Mouse (Mus musculus) embryonic facial prominence, embryonic 12.5 days (tissue): ENCODE results near the gene Kcnmb3. TPM values are rescaled to one million over a fixed set of nuclear protein-coding genes. Genes with fewer than 3 reads are reported as not detected.

Source experiments
- ATAC-seq: fragments of 200-750 bp; cut with Nextera tagmentation; 2 replicates; pipeline ENCODE4 v1.8.0; 2017; ENCODE audit not compliant: insufficient number of reproducible peaks, insufficient read depth, low FRiP score, low TSS enrichment
- H3K27ac ChIP-seq: fragments of 300-500 bp; sonication (generic); 2 replicates; pipeline ENCODE4 v1.5.1; 2016; ENCODE audit warnings: mild to moderate bottlenecking
- H3K27me3 ChIP-seq: fragments of 300-500 bp; sonication (generic); 2 replicates; pipeline ENCODE4 v1.6.1; 2016; ENCODE audit warnings: mild to moderate bottlenecking, moderate library complexity
- H3K36me3 ChIP-seq: fragments of 300-500 bp; sonication (generic); 2 replicates; pipeline ENCODE4 v1.6.1; 2016; ENCODE audit warnings: mild to moderate bottlenecking
- H3K4me1 ChIP-seq: fragments of 300-500 bp; sonication (generic); 2 replicates; pipeline ENCODE4 v1.6.1; 2016
- H3K4me2 ChIP-seq: fragments of 300-500 bp; sonication (generic); replicated peaks from 2 replicates; pipeline ENCODE4 v1.6.1; 2016; ENCODE audit warnings: mild to moderate bottlenecking, moderate library complexity
- H3K4me3 ChIP-seq: fragments of 300-500 bp; sonication (generic); 2 replicates; pipeline ENCODE4 v1.5.1; 2016; ENCODE audit warnings: mild to moderate bottlenecking
- H3K9ac ChIP-seq: fragments of 300-500 bp; sonication (generic); 2 replicates; pipeline ENCODE4 v1.6.1; 2016; ENCODE audit warnings: mild to moderate bottlenecking, moderate library complexity
- H3K9me3 ChIP-seq: fragments of 300-500 bp; sonication (generic); 2 replicates; pipeline ENCODE4 v1.6.1; 2016; ENCODE audit warnings: mild to moderate bottlenecking, moderate library complexity
- WGBS: fragments of 180-500 bp; shearing (Covaris S2); methylation state at CpG from one replicate; pipeline ENCODE4 v1.1.7; 2016; 5-methylcytosine and 5-hydroxymethylcytosine counted together
- polyA plus RNA-seq: library from polyadenylated mRNA; unstranded; fragments of >200 nt; fragmentation: Nextera tagmentation; extraction: Ambion mirVana; gene quantifications from 2 replicates; pipeline ENCODE4 v1.2.1, GENCODE M21; 2016

Gene Kcnmb3
- polyA plus RNA-seq, 1 experiment from 2014 or later: 0.09 TPM

DNA sequence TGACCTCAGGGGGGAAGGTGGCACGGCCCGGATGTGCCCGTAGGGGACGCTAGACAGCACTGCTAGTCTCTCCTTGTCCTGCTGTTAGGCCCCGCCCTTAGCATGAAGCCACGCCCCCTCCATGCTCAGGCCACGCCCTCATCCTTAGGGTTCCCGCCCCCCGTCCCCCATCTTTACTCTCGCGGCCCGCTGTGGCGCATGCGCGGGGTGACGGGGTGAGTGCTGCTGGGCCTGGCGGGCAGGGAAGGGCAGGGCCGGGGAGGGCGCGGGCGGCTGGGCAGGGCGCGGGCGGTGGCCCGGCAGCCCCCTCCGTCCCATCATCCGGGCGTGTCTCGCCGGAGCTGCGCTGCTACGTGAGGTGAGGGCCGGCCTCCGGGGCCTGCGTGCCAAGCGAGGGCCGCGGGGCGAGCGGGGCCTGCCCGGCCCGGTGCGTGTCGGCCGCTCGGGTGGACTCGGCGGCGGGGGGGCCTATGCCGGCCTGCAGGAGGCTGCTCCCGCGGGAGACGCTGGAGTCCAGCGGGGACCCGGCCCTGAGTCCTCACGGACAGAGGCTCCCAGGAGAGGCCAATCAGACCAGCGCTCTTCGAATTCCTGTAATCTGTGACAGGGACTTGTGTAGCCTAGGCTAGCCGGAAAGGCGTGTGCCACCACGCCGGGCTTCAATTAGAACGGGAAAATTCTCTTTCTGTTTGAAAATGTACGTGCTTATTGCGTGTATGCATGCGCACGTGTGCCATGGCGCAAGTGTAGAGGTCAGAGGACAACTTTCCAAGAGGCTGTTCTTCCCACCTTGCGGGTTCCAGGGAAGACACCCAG lies 18.6 kb upstream of the Kcnmb3 start:
- peak; percentile 93 for ATAC-seq
- H3K4me1 ChIP-seq: peaks cover 12% of the 10 kb centered on the region
- peak overlapping the region; percentile 95 for H3K9ac ChIP-seq
- H3K27ac ChIP-seq: peak overlapping the region; percentile 78
- peak overlapping the region; percentile 91 for H3K4me3 ChIP-seq
- no peaks in the 10 kb centered on the region for H3K27me3 ChIP-seq
- peak overlapping the region; percentile 65 for H3K4me2 ChIP-seq
- H3K9me3 ChIP-seq: no peaks in the 10 kb centered on the region
- peaks cover 4% of the 10 kb centered on the region for H3K36me3 ChIP-seq
- WGBS: under 1% methylated on average over 63 of the region's 69 CpGs

DNA sequence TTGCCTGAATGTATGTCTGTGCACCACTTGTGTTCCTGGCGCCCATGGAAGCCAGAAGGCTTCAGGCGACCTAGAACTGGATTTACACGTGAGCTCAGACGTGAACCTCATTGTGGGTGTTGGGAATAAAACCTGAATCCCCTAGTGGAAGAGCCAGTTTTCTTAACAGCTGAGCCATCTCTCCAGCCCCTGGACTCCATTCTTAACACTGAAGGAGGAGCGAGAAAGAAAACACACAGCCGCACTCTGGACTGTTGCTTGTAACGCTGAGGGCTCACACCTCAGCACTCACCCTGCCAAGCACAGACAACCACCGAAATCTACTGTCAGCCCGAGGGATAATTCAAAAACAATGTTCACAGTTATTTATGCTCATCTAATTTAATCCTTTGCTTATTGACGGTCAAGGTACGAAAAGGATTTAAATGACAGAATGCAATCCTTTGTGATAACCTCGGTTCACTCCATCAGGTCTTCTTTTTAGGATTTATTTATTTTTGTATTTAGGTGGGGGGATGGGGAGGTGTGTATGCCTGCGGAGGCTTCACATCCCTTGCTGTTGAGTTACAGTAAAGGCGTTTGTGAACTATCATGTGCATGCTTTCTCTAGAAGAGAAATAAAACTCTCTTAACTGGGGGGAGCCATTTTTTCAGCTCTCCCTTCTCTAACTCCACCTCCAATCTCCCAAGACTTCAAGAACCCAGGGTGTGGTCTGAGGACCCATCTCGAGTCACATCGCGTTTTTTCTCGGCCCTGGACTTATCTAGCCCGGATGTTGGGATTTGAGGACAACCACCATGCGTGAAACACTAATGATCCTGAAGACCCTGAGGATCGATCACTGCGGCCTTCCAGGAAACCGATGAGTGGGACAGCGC lies 17.7 kb upstream of the Kcnmb3 start, which contains the start of gene Zfp639:
TSS of gene Zfp639 (plus strand) at position 764 of the 879 bp plus-strand sequence.
- ATAC-seq: no peak
- H3K27me3 ChIP-seq: no peaks in the 10 kb centered on the region
- 6% methylated on average over 24 of the region's 24 CpGs for WGBS

DNA sequence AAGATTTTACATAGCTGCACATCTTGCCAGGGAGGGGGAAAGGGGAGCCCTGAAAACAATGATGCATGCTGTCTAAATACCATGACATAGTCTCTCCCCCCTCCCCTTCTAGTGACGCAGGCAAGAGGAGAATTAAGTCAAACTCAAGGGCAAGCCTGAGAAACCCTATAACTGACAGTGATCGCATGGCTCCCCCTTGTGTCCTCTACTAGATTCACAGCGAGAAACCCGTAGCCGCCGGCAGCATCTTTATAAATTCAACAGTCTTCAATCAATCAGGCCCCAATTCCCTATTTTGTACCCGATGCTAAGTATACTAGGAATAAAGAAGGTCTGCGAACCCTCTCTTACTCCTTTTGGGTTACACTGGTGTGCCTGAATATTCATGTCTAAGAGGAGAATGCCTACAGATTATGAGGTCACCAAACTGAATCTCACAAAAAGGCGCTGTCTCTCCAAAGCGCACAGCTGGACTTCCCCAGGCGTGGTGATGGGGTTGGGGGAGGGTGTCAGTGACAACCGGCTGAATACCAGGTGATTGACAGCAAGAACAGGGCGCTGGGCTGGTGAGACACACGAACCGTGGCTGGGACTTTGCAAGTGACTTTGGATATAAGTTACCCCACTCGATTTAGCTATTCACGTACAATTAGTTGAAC lies 16.8 kb upstream of the Kcnmb3 start:
- no peak for ATAC-seq
- H3K9ac ChIP-seq: no peak overlapping the region
- WGBS: 2% methylated on average over 17 of the region's 17 CpGs
- peak overlapping the region; percentile 16; the same call in 1 of the 2 replicates for H3K4me3 ChIP-seq
- no peaks in the 10 kb centered on the region for H3K36me3 ChIP-seq
- peaks cover 12% of the 10 kb centered on the region for H3K4me1 ChIP-seq
- no peaks in the 10 kb centered on the region for H3K9me3 ChIP-seq
- no peaks in the 10 kb centered on the region for H3K27me3 ChIP-seq
- peak overlapping the region; percentile 65 for H3K4me2 ChIP-seq
- no peak overlapping the region for H3K27ac ChIP-seq

More for the DNA sequence above, 17.7 kb upstream of the Kcnmb3 start, which contains the start of gene Zfp639:
- Histone ChIP-seq H3K4me3 (peak within 1 kb of the TSS; percentile 91), H3K9ac (peak within 1 kb of the TSS; percentile 95), H3K4me1 (peaks cover 12% of the 10 kb centered on the region), H3K36me3 (no peaks in the 10 kb centered on the region), H3K27ac (peak within 1 kb of the TSS; percentile 78), H3K9me3 (no peaks in the 10 kb centered on the region), H3K4me2 (peak within 1 kb of the TSS; percentile 65)

DNA sequence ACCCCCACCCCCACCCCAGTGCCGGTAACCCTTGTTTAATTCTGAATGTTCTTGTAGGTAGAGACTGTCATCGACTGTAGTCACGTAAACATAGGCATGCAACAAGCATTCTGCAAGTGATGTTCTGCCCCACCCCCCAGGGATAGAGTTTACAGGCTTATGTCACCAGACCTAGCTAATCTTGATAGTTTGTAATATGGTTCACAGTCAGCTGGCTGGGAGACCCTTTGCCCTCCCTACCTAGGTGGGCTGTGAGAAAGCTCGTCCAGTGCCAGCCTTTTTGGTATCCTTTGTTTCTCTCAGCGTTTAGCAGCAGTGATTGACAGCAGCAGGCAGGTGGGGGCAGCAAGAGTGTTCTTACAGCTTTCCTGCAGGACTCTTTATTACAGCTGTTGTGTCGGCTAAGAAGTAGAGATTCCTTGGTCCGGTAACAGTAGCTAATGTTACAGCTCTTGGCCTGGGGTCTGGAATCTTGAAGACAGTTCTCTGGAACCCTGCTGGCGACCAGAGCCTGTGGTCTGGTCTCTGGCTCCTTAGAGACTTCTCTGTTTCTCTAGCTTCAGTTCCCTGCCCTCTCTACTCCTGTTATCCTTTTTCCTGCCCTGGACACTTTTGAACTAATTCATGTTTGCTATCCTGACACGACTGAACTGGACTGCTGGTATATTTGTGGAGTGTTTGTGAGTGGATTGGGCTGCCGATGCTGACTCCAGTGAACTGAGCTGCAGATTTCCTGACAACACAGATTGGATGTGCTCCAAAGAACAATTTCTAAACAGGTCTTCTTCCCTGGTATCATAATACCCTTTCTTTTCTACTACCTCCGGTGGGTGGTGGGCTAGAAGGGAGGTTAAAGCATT lies 14.6 kb upstream of the Kcnmb3 start:
- ATAC-seq: no peak
- Histone ChIP-seq H3K9me3 (no peaks in the 10 kb centered on the region), H3K27me3 (no peaks in the 10 kb centered on the region), H3K9ac (no peak overlapping the region), H3K4me3 (no peak overlapping the region), H3K4me2 (no peak overlapping the region), H3K4me1 (peaks cover 10% of the 10 kb centered on the region), H3K27ac (no peak overlapping the region), H3K36me3 (no peaks in the 10 kb centered on the region)
- 53% methylated on average over 11 of the region's 11 CpGs for WGBS

DNA sequence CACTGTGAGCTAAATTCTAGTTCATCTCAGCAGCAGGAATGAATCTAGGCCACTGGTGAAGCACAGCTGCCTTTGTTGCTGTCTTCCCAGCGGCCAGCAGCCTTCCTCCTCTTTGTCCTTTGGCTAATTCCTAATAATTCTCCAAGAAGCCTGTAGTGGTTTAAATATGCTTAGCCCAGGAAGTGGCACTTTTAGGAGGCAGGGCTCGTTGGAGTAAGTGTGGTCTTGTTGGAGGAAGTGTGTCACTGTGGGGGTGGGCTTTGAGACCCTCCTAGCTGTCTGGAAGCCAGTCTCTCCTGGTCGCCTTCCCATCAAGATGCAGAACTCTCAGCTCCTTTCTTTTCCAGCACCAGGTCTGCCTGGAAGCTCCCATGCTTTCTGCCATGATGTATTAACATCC lies 13.8 kb upstream of the Kcnmb3 start:
- Histone ChIP-seq H3K4me3 (no peak overlapping the region), H3K27ac (no peak overlapping the region), H3K4me1 (peaks cover 7% of the 10 kb centered on the region), H3K27me3 (no peaks in the 10 kb centered on the region), H3K9ac (no peak overlapping the region), H3K4me2 (no peak overlapping the region), H3K9me3 (no peaks in the 10 kb centered on the region), H3K36me3 (no peaks in the 10 kb centered on the region)
- WGBS: 73% methylated on average over 3 of the region's 3 CpGs
- no peak for ATAC-seq

DNA sequence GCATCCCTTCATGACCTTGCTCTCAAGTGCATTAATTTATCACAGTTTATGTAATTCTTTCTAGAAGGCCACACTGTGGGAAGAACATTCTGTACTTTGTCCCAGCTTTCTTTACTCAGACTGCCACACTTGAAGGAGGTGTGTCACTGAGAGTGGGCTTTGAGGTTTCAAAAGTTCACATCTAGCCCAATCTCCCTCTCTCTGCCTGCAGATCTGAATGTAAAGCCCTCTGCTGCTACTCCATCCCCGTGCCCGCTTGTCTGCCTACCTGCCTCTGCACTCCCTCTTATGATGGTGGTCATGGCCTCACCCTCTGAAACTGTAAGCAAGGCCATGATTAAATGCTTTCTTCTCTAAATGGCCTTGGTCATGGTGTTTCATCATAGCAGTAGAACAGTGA lies 8.3 kb upstream of the Kcnmb3 start:
- WGBS: 95% methylated on average over 2 of the region's 2 CpGs
- no peak for ATAC-seq

DNA sequence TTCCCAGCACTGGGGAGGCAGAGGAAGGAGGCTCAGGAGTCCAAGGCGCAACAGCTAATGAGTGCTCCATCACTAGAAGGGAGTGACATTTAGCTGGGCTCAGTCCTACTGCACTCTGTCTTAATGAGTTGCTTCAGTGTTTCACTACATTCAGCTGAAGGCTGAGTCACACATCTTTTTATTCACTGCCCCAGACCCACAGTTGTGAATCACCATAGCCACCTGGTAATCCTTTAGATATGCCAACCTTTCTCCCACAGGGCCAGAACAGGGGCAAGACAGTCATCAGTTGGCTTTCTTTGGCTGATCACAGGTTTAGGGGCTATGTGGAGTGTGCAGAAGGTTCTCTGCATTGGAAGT lies 4.7 kb upstream of the Kcnmb3 start:
- Histone ChIP-seq H3K4me2 (no peak overlapping the region), H3K27me3 (no peaks in the 10 kb centered on the region), H3K9ac (no peak overlapping the region), H3K27ac (no peak overlapping the region), H3K4me3 (no peak overlapping the region), H3K4me1 (peaks cover 10% of the 10 kb centered on the region; the same call in 1 of the 2 replicates), H3K9me3 (no peaks in the 10 kb centered on the region), H3K36me3 (no peaks in the 10 kb centered on the region)
- 92% methylated on average over 1 of the region's 1 CpGs for WGBS
- no peak for ATAC-seq

More for the DNA sequence above, 8.3 kb upstream of the Kcnmb3 start:
- no peaks in the 10 kb centered on the region for H3K36me3 ChIP-seq
- H3K27me3 ChIP-seq: no peaks in the 10 kb centered on the region
- peaks cover 10% of the 10 kb centered on the region; the same call in 1 of the 2 replicates for H3K4me1 ChIP-seq
- H3K9ac ChIP-seq: no peak overlapping the region
- no peak overlapping the region for H3K4me2 ChIP-seq
- no peaks in the 10 kb centered on the region for H3K9me3 ChIP-seq
- H3K4me3 ChIP-seq: no peak overlapping the region
- H3K27ac ChIP-seq: no peak overlapping the region

DNA sequence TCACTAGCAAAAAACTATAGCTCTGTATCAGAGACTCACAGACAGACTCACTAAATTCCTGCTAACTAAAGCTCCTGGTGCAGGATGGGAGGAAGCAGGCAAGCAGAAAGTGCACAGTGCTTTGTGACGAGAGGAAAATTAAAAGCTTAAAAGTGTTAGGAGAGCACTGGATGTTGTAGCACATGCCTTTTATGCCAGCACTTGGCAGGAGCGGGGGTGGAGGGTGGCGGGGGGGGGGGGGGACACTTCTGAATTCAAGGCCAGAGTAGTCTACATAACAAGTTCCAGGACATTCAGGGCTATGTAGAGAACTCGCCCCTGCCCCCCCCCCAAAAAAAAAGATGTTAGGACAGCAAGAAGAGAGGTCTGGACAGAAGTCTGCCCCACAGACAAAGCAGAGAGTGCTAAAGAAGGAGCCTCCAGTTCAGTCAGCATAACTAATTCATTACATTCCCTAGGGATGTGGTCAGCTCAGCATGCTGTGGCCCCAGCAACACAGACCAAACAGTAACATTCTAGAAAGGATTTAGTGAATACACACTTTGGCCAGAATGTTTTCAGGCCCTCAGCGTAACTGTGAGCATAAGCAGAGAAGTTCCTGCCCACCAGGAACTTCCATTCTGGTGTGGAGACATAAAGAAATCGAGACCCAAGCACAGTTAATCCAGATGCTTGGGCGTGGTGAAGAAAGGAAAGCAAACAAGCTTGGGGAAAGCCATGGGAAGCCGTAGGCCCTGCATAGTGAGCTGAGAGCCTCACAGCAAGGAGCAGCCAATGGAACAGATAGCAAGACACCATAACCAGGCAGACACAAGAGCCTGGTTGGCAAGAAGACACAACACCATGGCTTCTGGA lies 4.1 kb upstream of the Kcnmb3 start:
- H3K4me3 ChIP-seq: no peak overlapping the region
- no peaks in the 10 kb centered on the region for H3K36me3 ChIP-seq
- no peak overlapping the region for H3K9ac ChIP-seq
- 42% methylated on average over 8 of the region's 8 CpGs for WGBS
- H3K27ac ChIP-seq: no peak overlapping the region
- H3K4me2 ChIP-seq: no peak overlapping the region
- no peaks in the 10 kb centered on the region for H3K9me3 ChIP-seq
- H3K27me3 ChIP-seq: no peaks in the 10 kb centered on the region
- ATAC-seq: no peak
- peaks cover 10% of the 10 kb centered on the region; the same call in 1 of the 2 replicates for H3K4me1 ChIP-seq

DNA sequence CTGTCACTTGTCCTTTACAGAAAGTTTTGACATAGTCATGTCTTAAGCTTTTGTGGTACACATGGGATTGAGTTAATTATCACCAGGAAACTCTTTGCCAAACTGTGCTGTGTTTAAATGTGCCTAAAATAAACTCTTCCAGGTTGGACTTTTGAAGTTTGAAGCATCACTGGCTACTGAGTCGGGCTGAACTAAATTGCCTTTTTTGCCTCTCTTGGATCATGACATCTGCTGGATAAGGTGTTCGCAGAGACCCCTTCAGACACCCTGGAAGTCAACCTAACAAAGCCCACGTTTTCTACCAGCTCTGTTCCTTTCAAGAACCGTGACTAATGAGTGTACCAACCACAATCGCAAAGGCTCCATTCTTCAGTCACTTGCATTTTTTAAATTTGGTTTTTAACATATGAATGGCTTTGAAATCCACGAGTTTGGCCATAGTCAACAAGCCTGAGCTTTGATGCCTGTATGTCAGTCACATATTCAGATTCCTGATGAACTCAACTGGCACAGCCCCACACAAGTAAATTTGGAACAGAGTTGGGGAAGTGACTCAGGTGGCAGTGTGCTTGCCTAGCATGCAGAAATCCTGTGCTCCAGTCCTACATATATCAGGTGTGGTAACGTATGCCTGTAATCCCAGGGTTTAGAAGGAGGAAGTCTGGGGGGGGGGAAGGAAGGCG lies 3.2 kb upstream of the Kcnmb3 start:
- Histone ChIP-seq H3K9me3 (no peaks in the 10 kb centered on the region), H3K27me3 (no peaks in the 10 kb centered on the region), H3K9ac (no peak overlapping the region), H3K4me2 (no peak overlapping the region), H3K4me3 (no peak overlapping the region), H3K36me3 (no peaks in the 10 kb centered on the region), H3K27ac (no peak overlapping the region), H3K4me1 (peaks cover 10% of the 10 kb centered on the region; the same call in 1 of the 2 replicates)
- no peak for ATAC-seq
- WGBS: 49% methylated on average over 8 of the region's 8 CpGs
